Mouse (Mus musculus) brown adipose tissue, adult 24 weeks (tissue): ENCODE measurements at regions not wholly inside any gene's neighbourhood (a gene's known extent, or its start where the extent isn't known, plus 50 kb on each side); places are given as distances from the start of the nearest gene placed in this dataset.

Experiments used
- H3K27ac ChIP-seq: fragments of 200-500 bp; replicated peaks from 2 replicates; pipeline ENCODE4 v1.5.1; 2012; ENCODE audit warnings: low read depth, mild to moderate bottlenecking, low read length
- H3K4me1 ChIP-seq: fragments of 200-500 bp; 2 replicates; pipeline ENCODE4 v1.6.1; 2012; ENCODE audit warnings: low read length, mixed read lengths; ENCODE audit not compliant: control insufficient read depth, insufficient read depth, insufficient read length
- H3K4me3 ChIP-seq: fragments of 200-500 bp; 2 replicates; pipeline ENCODE4 v1.5.1; 2012; ENCODE audit warnings: low read depth, mild to moderate bottlenecking, low read length, moderate library complexity; ENCODE audit not compliant: insufficient read depth

- H3K4me1 ChIP-seq, result no peaks in the 10 kb centered on the region
- no peak overlapping the region for H3K4me3 ChIP-seq
- no peak overlapping the region for H3K27ac ChIP-seq
Measured at GRCm38 (mm10) chr12:35231414-35232321, 184.7 kb downstream of the Snx13 start.

GRCm38 (mm10) chr12:35220429-35220828 lies 173.4 kb downstream of the Snx13 start:
- Histone ChIP-seq H3K4me3 (no peak overlapping the region), H3K4me1 (no peaks in the 10 kb centered on the region), H3K27ac (no peak overlapping the region)

- Histone ChIP-seq H3K4me1 (no peaks in the 10 kb centered on the region), H3K4me3 (no peak overlapping the region)
Measured at GRCm38 (mm10) chr12:35220002-35220401, 173.0 kb downstream of the Snx13 start.

GRCm38 (mm10) chr12:35216725-35217124 lies 169.7 kb downstream of the Snx13 start:
- Histone ChIP-seq H3K27ac (no peak overlapping the region), H3K4me1 (no peaks in the 10 kb centered on the region), H3K4me3 (no peak overlapping the region)

More at GRCm38 (mm10) chr12:35220002-35220401, 173.0 kb downstream of the Snx13 start:
- no peak overlapping the region for H3K27ac ChIP-seq

GRCm38 (mm10) chr12:35209399-35209798 lies 162.4 kb downstream of the Snx13 start:
- Histone ChIP-seq H3K4me3 (no peak overlapping the region), H3K27ac (no peak overlapping the region), H3K4me1 (no peaks in the 10 kb centered on the region)

GRCm38 (mm10) chr12:35207605-35208004 lies 160.6 kb downstream of the Snx13 start:
- H3K4me3 ChIP-seq, result no peak overlapping the region
- no peaks in the 10 kb centered on the region for H3K4me1 ChIP-seq
- H3K27ac ChIP-seq, result no peak overlapping the region

GRCm38 (mm10) chr12:35203398-35203797 lies 156.4 kb downstream of the Snx13 start:
- Histone ChIP-seq H3K27ac (no peak overlapping the region), H3K4me1 (no peaks in the 10 kb centered on the region), H3K4me3 (no peak overlapping the region)

GRCm38 (mm10) chr12:35200110-35200509 lies 153.1 kb downstream of the Snx13 start:
- Histone ChIP-seq H3K4me3 (no peak overlapping the region), H3K27ac (no peak overlapping the region), H3K4me1 (no peaks in the 10 kb centered on the region)
